Mouse (Mus musculus): ENCODE results near the gene Ptprz1. TPM values are rescaled to one million over a fixed set of nuclear protein-coding genes. Genes with fewer than 3 reads are reported as not detected.
"Not testable (repeated sequence)": the region's sequence is repeated elsewhere in the genome, so short reads cannot be mapped to it uniquely, and the experiment has no call there.

Gene Ptprz1
- total RNA-seq, 4 experiments from 2014 or later: 2.5 to 4.3 (median 3.6) TPM

GRCm38 (mm10) chr6:23014988-23015613 lies 139.8 kb downstream of the Ptprz1 start:
- no peak for DNase-seq

- DNase-seq: no peak
These were observed 152.9 kb downstream of the Ptprz1 start for GRCm38 (mm10) chr6:23028251-23028650.

- DNase-seq: no peak
These were observed 173.5 kb downstream of the Ptprz1 start for GRCm38 (mm10) chr6:23048836-23049235.

- no peak for DNase-seq
These were observed 180.4 kb downstream of the Ptprz1 start for GRCm38 (mm10) chr6:23055734-23056133.

GRCm38 (mm10) chr6:23076060-23076459 lies 200.8 kb downstream of the Ptprz1 start:
- DNase-seq: no peak

- DNase-seq: no peak
These were observed 203.0 kb downstream of the Ptprz1 start for GRCm38 (mm10) chr6:23078273-23078672.

GRCm38 (mm10) chr6:23079991-23080680 lies 204.8 kb downstream of the Ptprz1 start:
- no peak for DNase-seq

GRCm38 (mm10) chr6:23084587-23085421 lies 209.5 kb downstream of the Ptprz1 start:
- no peak for DNase-seq

GRCm38 (mm10) chr6:23089292-23089691 lies 214.0 kb downstream of the Ptprz1 start:
- DNase-seq: not testable (repeated sequence)

- not testable (repeated sequence) for DNase-seq
These were observed 215.2 kb downstream of the Ptprz1 start for GRCm38 (mm10) chr6:23090346-23091055.

Data from adrenal gland, adult 8-10 months (tissue).